In genomic region chr10:84055402-84056167, GRCm38 (mm10) we compare ENCODE assay signal across 10 mouse cellular contexts.
DNase-seq lines count a peak whose midpoint lies in the region; ATAC-seq and TF ChIP-seq lines count a peak whose summit lies in the region.
"Had no signal": no experiment of that assay in that cellular context is flagged by ENCODE, and none has a peak within 500 bp of the region (broad histone marks: within the 10 kb centered on the region; RNA-seq: fewer than 3 reads in every experiment).

No protein-coding gene starts in this region.

- WGBS in kidney, embryonic 14.5 days = 65% methylated on average over 10 of the region's 10 CpGs
- 82% methylated on average over 10 of the region's 10 CpGs for WGBS in limb, embryonic 10.5 days

- H3K4me3 ChIP-seq in kidney, embryonic 14.5 days (ENCODE audit: low read length) = no peak overlapping the region
- no peak overlapping the region for H3K4me3 ChIP-seq in bone marrow macrophage, adult 2 months (ENCODE audit: insufficient read depth, low read length)
- no peak overlapping the region for H3K4me3 ChIP-seq in limb, embryonic 10.5 days
- H3K4me3 ChIP-seq: limb, embryonic 12.5 days; midbrain, embryonic 12.5 days; neural tube, embryonic 12.5 days had no signal

- peaks cover 6% of the 10 kb centered on the region; the same call in 1 of the 2 replicates for H3K4me1 ChIP-seq in kidney, embryonic 14.5 days (ENCODE audit: control insufficient read depth, insufficient read depth, low read length)
- peaks cover 26% of the 10 kb centered on the region for H3K4me1 ChIP-seq in bone marrow macrophage, adult 2 months (ENCODE audit: control insufficient read depth, insufficient read depth, low read length)
- peaks cover 23% of the 10 kb centered on the region for H3K4me1 ChIP-seq in limb, embryonic 10.5 days

- no peak overlapping the region for H3K9ac ChIP-seq in kidney, embryonic 14.5 days (ENCODE audit: low read depth, low read length)
- H3K9ac ChIP-seq: limb, embryonic 12.5 days; midbrain, embryonic 12.5 days; neural tube, embryonic 12.5 days had no signal

- TF ChIP-seq POLR2A in bone marrow macrophage, adult 2 months (IDR thresholded peaks at IDR 0.05; ENCODE audit: borderline replicate concordance, low read depth, low read length) = no peak

- no peak for TF ChIP-seq CTCF in bone marrow macrophage, adult 2 months (IDR thresholded peaks at IDR 0.05; ENCODE audit: low read depth, low read length)

- ATAC-seq in kidney, embryonic 14.5 days (ENCODE audit: low FRiP score, low TSS enrichment) = no peak
- ATAC-seq in megakaryocyte, adult 5-6 weeks (ENCODE audit: poor library complexity, severe bottlenecking) = no peak

- no peak overlapping the region for H3K4me2 ChIP-seq in kidney, embryonic 14.5 days (replicated peaks; ENCODE audit: low read depth, low read length)
- H3K4me2 ChIP-seq: limb, embryonic 12.5 days; midbrain, embryonic 12.5 days; neural tube, embryonic 12.5 days had no signal

- DNase-seq in kidney, adult 11 months = peak; percentile 24
- DNase-seq in brain, adult 2 months (ENCODE audit: low read depth, low spot score) = peak; percentile 23
- DNase-seq in limb, embryonic 10.5 days (ENCODE audit: low spot score) = no peak
- no peak for DNase-seq in embryo, embryonic 10 days (ENCODE audit: low spot score)

- no peaks in the 10 kb centered on the region for H3K27me3 ChIP-seq in kidney, embryonic 14.5 days (ENCODE audit: control insufficient read depth, insufficient read depth, low read length)
- H3K27me3 ChIP-seq in limb, embryonic 10.5 days (ENCODE audit: low read depth, poor library complexity, severe bottlenecking) = no peaks in the 10 kb centered on the region
- H3K27me3 ChIP-seq: limb, embryonic 12.5 days; midbrain, embryonic 12.5 days; neural tube, embryonic 12.5 days had no signal

- H3K36me3 ChIP-seq in kidney, embryonic 14.5 days (ENCODE audit: control insufficient read depth, insufficient read depth, low read length) = no peaks in the 10 kb centered on the region
- no peaks in the 10 kb centered on the region for H3K36me3 ChIP-seq in limb, embryonic 10.5 days
- H3K36me3 ChIP-seq: limb, embryonic 12.5 days; midbrain, embryonic 12.5 days; neural tube, embryonic 12.5 days had no signal

- no peaks in the 10 kb centered on the region for H3K9me3 ChIP-seq in kidney, embryonic 14.5 days (ENCODE audit: control insufficient read depth, low read length)
- no peaks in the 10 kb centered on the region for H3K9me3 ChIP-seq in limb, embryonic 10.5 days (replicated peaks)
- H3K9me3 ChIP-seq: limb, embryonic 12.5 days; midbrain, embryonic 12.5 days; neural tube, embryonic 12.5 days had no signal

- no peak overlapping the region for H3K27ac ChIP-seq in kidney, embryonic 14.5 days (ENCODE audit: low read depth, low read length)
- H3K27ac ChIP-seq in bone marrow macrophage, adult 2 months (ENCODE audit: insufficient read depth, low read depth, low read length) = peak overlapping the region; percentile 4; the same call in 1 of the 2 replicates
- H3K27ac ChIP-seq in limb, embryonic 10.5 days = peak overlapping the region; percentile 30; the same call in 1 of the 2 replicates
- H3K27ac ChIP-seq: limb, embryonic 12.5 days; midbrain, embryonic 12.5 days; neural tube, embryonic 12.5 days had no signal

Comparison
In these comparisons a context has a peak if more than half of its experiments do, and no peak if none do; other contexts are left out.
1. DNase-seq: peak in kidney, adult 11 months (single experiment) and brain, adult 2 months (single experiment); none in limb, embryonic 10.5 days (single experiment) and embryo, embryonic 10 days (single experiment).